14 mouse cellular contexts compared by ENCODE assay signal in the genomic region with DNA sequence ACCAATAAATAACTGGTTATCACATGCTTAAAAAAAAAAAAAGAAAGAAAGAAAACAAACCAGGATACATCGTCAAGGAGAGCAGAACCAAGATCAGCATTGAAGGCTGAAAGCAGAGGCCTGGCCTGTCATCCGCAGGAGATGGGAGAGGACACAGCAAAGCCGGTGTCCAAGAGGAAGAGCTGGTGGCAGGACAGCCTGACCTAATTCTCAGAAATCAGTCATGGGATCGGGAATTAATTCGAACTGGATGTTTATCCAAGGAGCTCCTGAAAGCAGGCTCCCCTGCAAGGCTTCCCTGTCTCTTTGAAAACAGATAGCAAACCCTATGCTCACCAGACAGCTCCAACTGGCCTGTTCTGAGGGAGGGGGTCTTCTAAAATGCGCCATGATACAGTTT.
DNase-seq lines count a peak whose midpoint lies in the region.
"Had no signal": no experiment of that assay in that cellular context is flagged by ENCODE, and none has a peak within 500 bp of the region (broad histone marks: within the 10 kb centered on the region; RNA-seq: fewer than 3 reads in every experiment).

No protein-coding gene starts in this region.

- DNase-seq in lung, adult 18-20 months: peak; percentile 11 to 39
- no peak for DNase-seq in lung, postnatal 14 days
- peak; percentile 50 for DNase-seq in lung, postnatal 36 days
- no peak for DNase-seq in lung, postnatal 10 days
- DNase-seq: adrenal gland, adult 2 months; adrenal gland, postnatal 10 days; adrenal gland, postnatal 25 days; cerebellum, adult 11 months; cerebellum, adult 18-20 months; cerebellum, adult 8-10 months; cerebellum, adult 9-11 months; cerebellum, postnatal 14 days; cerebellum, postnatal 36 days; embryo, embryonic 11 days had no signal

Comparison
In these comparisons a context has a peak if more than half of its experiments do, and no peak if none do; other contexts are left out.
1. DNase-seq: peak in lung, adult 18-20 months (2 of 2) and lung, postnatal 36 days (single experiment); none in lung, postnatal 14 days (single experiment) and lung, postnatal 10 days (single experiment).